Mouse (Mus musculus) gastrocnemius, adult 2 months (tissue): ENCODE measurements around the gene Tmod4. TPM values are rescaled to one million over a fixed set of nuclear protein-coding genes. Genes with fewer than 3 reads are reported as not detected.

Experiments
- DNase-seq: peaks from one replicate; pipeline ENCODE4 v3.0.0; 2022
- H3K27ac ChIP-seq: fragments of 200-600 bp; 2 replicates; pipeline ENCODE4 v1.8.1; 2022; ENCODE audit warnings: mild to moderate bottlenecking
- H3K4me3 ChIP-seq: fragments of 200-600 bp; 2 replicates; pipeline ENCODE4 v1.8.1; 2022; ENCODE audit warnings: mild to moderate bottlenecking, moderate library complexity
- CTCF ChIP-seq: fragments of 200-600 bp; IDR thresholded peaks from 2 replicates; pipeline ENCODE4 v1.8.1; 2022; ENCODE audit warnings: antibody characterized with exemption, mild to moderate bottlenecking, moderate library complexity
- intact Hi-C: fragments of 180-260 bp; cut with DNase I; formaldehyde crosslinking; loops from one replicate; pipeline ENCODE4 v1.15.1; 2025
- microRNA-seq: library from miRNA; unstranded; fragments of <30 nt; microRNA quantifications from one replicate; pipeline ENCODE4 v1.2.0, GENCODE M21; 2021
- total RNA-seq, 2 experiments: library from RNA; stranded (reverse); gene quantifications; 2 replicates each; pipeline ENCODE4 v1.2.3; 2021

The Tmod4 gene
- total RNA-seq, 2 experiments from 2014 or later = 598 to 814 TPM

DNA sequence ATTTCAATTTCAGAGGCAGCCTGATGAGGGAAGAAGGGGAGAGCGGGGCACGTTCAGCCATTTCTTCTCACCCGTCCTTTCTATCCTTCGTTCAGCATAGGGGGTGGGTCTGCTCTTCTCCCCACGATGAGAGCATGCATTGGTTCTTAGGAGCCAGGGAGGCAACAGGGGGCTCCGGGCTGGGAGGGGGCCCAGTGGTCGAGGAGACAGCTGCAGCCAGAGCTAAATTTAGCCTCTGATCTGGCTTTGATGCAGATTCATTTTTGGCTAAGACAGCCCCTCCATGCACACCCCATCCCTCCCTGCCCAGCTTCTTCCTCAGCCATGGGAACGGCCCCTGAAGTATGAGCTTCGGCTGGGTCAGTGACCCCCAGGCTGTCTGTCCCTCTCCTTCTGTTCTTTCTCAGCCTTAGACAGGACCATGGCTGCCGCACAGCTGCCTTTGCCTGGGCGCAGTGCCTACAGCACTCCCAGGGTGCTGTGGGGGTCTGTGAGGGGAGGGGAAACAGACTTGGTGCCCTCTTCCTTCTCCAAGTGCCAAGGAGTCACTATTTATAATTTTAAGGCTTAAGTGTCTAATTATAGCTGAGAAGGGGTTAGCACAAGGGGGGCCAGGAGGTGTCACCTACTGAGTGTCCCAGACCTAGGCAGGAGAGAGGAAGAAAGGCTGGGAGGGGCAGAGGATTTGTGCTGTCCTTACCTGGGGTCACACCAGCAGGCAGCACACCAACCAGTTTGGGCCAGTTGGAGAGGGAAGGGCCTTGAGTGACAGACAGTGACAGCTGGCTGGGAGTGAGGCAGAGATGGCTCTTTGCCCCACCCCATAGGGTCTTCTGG lies 39.4 kb downstream of the Tmod4 start:
- TF ChIP-seq CTCF = no peak
- intact Hi-C loops = loop anchor here (5.0 kb wide), 1 partner anchor 54 kb away; the partner anchor contains the start of gene Gabpb2
- peak; percentile 94 for DNase-seq
- peak overlapping the region; percentile 94 for H3K27ac ChIP-seq
- H3K4me3 ChIP-seq = peak overlapping the region; percentile 98

DNA sequence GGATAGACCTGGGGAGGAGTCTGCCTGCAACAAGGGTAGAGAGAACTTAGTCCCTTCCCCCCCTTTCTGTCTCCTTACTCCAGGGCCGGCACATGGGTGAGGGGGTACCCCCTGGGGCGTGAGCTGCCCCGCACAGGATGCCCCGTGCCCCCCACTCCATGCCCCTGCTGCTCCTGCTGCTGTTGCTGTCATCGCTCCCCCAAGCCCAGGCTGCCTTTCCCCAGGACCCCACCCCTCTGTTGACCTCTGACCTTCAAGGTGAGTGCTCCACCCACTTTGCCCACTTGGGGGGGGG lies 39.9 kb downstream of the Tmod4 start:
- no peak for TF ChIP-seq CTCF
- DNase-seq = no peak
- Histone ChIP-seq H3K4me3 (peak overlapping the region; percentile 98), H3K27ac (peak overlapping the region; percentile 94)
- intact Hi-C loops = loop anchor here (5.0 kb wide), 1 partner anchor 53 kb away; the partner anchor contains the start of gene Gabpb2

DNA sequence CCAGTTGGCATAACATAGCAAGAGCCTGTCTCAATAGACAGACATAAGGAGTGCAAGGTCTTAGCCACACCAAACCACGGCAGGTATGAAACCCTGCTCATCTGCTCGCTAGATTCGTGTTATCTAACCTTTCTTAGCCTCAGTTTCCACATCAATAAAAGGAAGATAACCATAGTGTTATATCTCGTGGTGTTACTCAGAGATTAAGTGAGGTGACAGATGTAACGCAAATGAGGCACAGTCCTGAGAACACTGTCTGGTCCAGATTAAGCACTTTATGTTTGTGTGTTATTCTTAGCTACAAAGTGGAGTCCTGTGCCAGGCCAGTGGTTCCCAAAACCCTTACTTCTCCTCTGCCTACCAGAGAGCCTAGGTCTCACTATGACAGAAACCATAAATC lies 40.6 kb downstream of the Tmod4 start:
- Histone ChIP-seq H3K27ac (peak overlapping the region; percentile 94), H3K4me3 (peak overlapping the region; percentile 98)
- DNase-seq = no peak
- no peak for TF ChIP-seq CTCF
- intact Hi-C loops = loop anchor here (5.0 kb wide), 1 partner anchor 52 kb away; the partner anchor contains the start of gene Gabpb2

DNA sequence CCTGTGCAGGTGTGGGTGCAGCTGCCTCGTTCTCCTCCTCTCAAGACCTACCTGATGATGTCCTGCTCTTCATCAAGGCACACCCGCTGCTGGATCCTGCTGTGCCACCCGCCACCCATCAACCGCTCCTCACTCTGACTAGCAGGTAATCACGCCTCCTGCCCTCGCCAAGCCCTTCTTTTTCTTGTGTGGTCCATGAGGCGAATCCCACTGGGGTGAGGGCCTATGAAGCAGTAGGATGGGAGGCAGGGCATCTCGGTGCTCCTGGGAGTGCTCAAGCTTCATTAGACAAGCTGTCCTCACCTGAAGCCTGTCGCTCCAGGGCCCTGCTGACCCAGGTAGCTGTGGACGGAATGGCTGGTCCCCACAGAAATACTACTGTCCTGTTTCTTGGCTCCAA lies 45.7 kb downstream of the Tmod4 start:
- intact Hi-C loops = no loop called here

DNA sequence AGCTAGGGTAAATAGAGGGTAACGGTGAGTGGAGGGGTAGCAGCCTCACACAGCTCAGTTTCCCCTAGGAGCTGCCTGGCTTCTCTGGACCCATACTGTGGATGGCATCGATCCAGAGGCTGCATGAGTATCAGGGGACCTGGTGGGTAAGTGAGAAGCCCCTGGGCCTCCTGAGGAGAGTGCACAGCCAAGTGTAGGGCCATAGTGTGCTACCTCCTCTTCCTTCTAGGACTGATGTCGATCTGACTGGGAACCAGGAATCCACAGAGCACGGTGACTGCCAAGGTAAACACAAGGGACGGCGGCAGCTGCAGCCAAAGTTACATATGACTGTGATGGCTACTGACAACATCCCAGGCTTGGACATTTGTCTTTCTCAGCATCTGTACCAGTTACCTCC lies 46.8 kb downstream of the Tmod4 start:
- Histone ChIP-seq H3K4me3 (no peak overlapping the region), H3K27ac (peak overlapping the region; percentile 31; the same call in 1 of the 2 replicates)
- DNase-seq = peak; percentile 27
- no peak for TF ChIP-seq CTCF
- intact Hi-C loops = no loop called here

More for the DNA sequence above, 45.7 kb downstream of the Tmod4 start:
- DNase-seq = no peak
- no peak for TF ChIP-seq CTCF
- Histone ChIP-seq H3K4me3 (no peak overlapping the region), H3K27ac (0 out of 2 replicates have a peak overlapping the region, but pooled peaks have one; percentile 12)

DNA sequence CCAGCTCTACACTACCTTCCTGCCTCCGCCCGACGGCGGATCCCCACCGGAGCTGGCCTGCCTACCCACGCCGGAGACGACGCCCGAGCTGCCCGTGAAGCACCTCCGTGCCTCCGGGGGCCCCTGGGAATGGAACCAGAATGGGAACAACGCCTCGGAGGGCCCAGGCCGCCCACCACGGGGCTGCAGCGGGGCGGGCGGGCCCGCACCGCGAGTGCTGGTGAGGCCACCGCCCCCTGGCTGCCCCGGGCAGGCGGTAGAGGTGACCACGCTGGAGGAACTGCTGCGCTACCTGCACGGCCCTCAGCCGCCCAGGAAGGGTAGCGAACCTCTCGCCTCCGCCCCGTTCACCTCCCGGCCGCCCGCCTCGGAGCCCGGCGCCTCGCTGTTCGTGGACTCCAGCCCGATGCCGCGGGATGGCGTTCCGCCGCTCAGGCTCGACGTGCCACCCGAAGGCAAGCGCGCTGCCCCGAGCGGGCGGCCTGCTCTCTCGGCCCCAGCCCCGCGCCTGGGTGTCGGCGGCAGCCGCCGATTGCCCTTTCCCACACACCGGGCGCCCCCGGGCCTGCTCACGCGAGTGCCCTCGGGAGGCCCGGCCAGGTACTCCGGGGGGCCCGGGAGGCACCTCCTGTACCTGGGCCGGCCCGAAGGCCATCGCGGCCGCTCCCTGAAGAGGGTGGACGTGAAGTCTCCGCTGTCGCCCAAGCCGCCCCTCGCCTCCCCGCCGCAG lies 48.4 kb downstream of the Tmod4 start:
- H3K4me3 ChIP-seq = peak overlapping the region; percentile 61
- intact Hi-C loops = no loop called here
- no peak for TF ChIP-seq CTCF

DNA sequence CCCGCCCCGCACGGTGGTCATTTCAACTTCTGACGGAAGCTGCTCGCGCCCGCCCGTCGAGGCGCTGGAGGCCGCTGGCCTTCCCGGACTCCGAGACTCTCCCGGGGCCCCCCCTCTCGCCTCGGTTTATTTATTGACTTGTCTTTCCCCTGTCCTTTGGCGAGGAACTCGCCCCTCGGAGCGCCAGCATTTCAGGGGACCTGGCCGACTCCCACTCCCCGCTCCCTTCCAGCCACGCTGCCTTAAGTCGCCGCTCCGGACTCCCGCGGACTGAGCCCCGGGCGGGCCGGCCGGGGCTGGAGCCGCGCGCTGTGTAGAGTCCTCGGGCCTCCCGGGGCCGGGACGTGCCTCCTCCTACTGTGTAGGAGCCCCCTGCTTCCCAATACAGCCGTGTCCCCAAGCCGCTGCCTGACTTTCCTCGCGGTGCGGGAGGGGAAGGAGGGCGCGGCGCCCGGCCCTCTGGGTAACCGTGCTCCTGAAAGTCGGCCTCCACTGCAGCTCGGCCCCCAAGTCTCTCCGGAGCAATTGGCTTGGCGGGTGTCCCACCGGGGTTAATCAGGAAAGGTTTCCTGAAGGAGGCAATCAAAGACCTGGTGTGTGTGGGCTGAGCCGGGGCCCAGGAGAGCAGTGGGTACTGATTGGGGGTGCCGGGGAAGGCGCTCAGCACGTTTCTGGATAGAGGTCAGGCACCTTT lies 49.1 kb downstream of the Tmod4 start:
- H3K4me3 ChIP-seq = peak overlapping the region; percentile 61
- DNase-seq = peak; percentile 63
- intact Hi-C loops = no loop called here
- TF ChIP-seq CTCF = no peak
- peak overlapping the region; percentile 73 for H3K27ac ChIP-seq

More for the DNA sequence above, 48.4 kb downstream of the Tmod4 start:
- peak overlapping the region; percentile 73 for H3K27ac ChIP-seq
- DNase-seq = peak; percentile 42

DNA sequence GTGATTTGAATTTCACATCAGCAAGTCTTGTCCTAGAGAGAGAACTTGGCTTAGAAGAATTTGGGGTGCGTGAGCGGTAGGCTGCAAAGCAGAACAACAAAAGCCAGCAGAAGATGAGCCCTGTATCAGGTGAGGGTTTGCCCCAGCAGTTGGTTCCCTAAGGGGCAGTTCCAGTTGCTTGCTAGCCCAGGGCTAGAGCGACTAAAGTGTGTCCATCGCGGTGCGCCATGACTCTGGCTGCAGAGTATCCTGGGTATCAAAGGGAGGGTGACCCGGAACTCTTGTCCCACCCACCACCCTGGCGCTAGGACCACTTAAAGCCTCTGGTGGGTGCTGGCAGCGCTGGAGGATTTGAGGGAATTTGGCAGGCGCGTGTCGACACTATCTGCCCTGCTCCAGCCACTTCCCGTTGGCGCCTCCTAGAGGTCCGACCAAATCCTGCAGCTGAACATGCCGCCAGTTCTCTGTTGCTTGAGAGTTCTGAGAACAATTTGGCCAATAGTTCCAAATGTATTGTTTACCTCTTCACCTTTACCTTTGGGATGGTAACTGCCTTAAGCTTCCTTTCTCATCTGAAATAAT lies 49.8 kb downstream of the Tmod4 start:
- intact Hi-C loops = loop anchor here (1.0 kb wide), 1 partner anchor 32 kb away; the partner anchor contains the start of gene Tnfaip8l2
- H3K27ac ChIP-seq = peak overlapping the region; percentile 73
- peak; percentile 96 for TF ChIP-seq CTCF
- peak; percentile 92 for DNase-seq
- peak overlapping the region; percentile 61 for H3K4me3 ChIP-seq

DNA sequence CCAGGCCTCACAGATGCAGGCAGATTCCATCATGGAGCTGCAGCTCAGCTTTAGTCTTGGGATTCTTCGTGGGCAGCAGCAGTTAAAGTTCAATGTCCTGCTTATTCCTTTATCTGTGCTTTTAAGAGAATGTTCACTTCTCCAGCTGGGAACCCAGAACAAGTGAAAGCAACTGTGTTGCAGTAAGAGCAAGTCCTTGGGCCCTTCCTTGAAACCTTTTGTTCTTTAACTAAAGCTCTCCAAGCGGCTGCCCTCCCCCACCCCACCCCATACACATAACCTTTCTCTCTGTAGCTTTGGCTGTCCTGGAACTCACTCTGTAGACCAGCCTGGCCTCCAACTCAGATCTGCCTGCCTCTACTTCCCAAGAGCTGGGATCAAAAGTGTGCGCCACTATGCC lies 52.2 kb downstream of the Tmod4 start:
- H3K27ac ChIP-seq = no peak overlapping the region
- intact Hi-C loops = no loop called here
- TF ChIP-seq CTCF = no peak

DNA sequence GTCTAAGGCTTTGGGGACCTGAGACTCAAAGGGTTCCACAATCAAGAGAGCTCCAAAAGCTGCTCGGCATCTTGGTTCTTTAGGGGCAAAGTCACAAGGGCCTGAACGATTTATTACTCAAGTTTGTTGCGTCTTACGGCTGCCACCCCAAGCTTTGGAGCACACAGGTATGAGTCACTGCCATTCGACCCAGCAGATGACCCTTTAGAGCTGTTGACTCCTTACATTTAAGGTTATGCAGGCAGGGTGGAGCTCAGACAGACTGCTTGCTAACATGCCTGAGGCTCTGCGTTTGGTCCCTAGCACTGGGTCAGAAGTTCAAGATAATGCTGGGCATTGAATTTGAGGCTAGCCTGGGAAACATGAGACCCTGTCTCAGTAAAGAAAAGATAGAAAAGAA lies 53.3 kb downstream of the Tmod4 start:
- Histone ChIP-seq H3K27ac (peak overlapping the region; percentile 28; the same call in 1 of the 2 replicates), H3K4me3 (no peak overlapping the region)
- intact Hi-C loops = no loop called here
- DNase-seq = no peak
- TF ChIP-seq CTCF = no peak

More for the DNA sequence above, 52.2 kb downstream of the Tmod4 start:
- H3K4me3 ChIP-seq = no peak overlapping the region
- no peak for DNase-seq

Small RNA genes within 50 kb of the gene (microRNA-seq; reads per million reads assigned to microRNA genes)
- gene Mir8099-1 = not detected

Other genes with a start within 250 kb of the Tmod4 start
- 100 to 1,000 TPM; 176 to 198 TPM for gene Psmb4, start 237.5 kb upstream of the Tmod4 start, total RNA-seq
- 10 to 100 TPM; 10.1 to 28.6 TPM for gene Selenbp1, start 191.4 kb upstream of the Tmod4 start, total RNA-seq
- 1 to 10 TPM; 4.7 to 5.2 TPM for gene Rfx5, start 170.4 kb upstream of the Tmod4 start, total RNA-seq
- gene Pi4kb, start 149.7 kb upstream of the Tmod4 start, total RNA-seq = 10 to 100 TPM; 23.4 to 24.0 TPM
- gene Zfp687, start 109.0 kb upstream of the Tmod4 start, total RNA-seq = 10 to 100 TPM; 10.9 to 11.5 TPM
- gene Psmd4, start 81.9 kb upstream of the Tmod4 start, total RNA-seq = 100 to 1,000 TPM; 164 to 237 TPM
- 10 to 100 TPM; 23.1 to 26.5 TPM for gene Pip5k1a, start 17.5 kb upstream of the Tmod4 start, total RNA-seq
- gene Vps72, start 13.5 kb upstream of the Tmod4 start, total RNA-seq = 10 to 100 TPM; 48.9 to 73.2 TPM
- gene Scnm1, start 9.5 kb downstream of the Tmod4 start, total RNA-seq = 10 to 100 TPM; 33.2 to 40.7 TPM
- gene Lysmd1, start 9.6 kb downstream of the Tmod4 start, total RNA-seq = 1 to 10 TPM; 6.7 to 7.2 TPM
- under 1 TPM; 0.42 to 0.87 TPM for gene Tnfaip8l2, start 17.9 kb downstream of the Tmod4 start, total RNA-seq
- 100 to 1,000 TPM in 1 of 2 experiments, 10 to 100 TPM in 1; 83.4 to 105 TPM for gene Sema6c, start 36.0 kb downstream of the Tmod4 start, total RNA-seq
- 10 to 100 TPM in 1 of 2 experiments, 1 to 10 TPM in 1; 9.1 to 12.0 TPM for gene Gabpb2, start 93.4 kb downstream of the Tmod4 start, total RNA-seq
- gene Cdc42se1, start 104.3 kb downstream of the Tmod4 start, total RNA-seq = 10 to 100 TPM; 13.7 to 16.4 TPM
- 10 to 100 TPM; 52.0 to 84.9 TPM for gene Mllt11, start 107.7 kb downstream of the Tmod4 start, total RNA-seq
- under 1 TPM in 1 of 2 experiments, not detected in 1; 0.11 TPM for gene Gm128, start 117.1 kb downstream of the Tmod4 start, total RNA-seq
- under 1 TPM in 1 of 2 experiments, not detected in 1; 0.31 TPM for gene Bnipl, start 126.7 kb downstream of the Tmod4 start, total RNA-seq
- gene Mindy1, start 156.9 kb downstream of the Tmod4 start, total RNA-seq = 10 to 100 TPM; 23.9 to 26.4 TPM
- gene Prune1, start 157.6 kb downstream of the Tmod4 start, total RNA-seq = 10 to 100 TPM; 45.8 to 46.9 TPM
- not detected for gene Anxa9, start 182.7 kb downstream of the Tmod4 start, total RNA-seq
- gene Cers2, start 190.3 kb downstream of the Tmod4 start, total RNA-seq = 10 to 100 TPM; 19.6 to 23.4 TPM
- 10 to 100 TPM; 10.6 to 11.7 TPM for gene Setdb1, start 232.7 kb downstream of the Tmod4 start, total RNA-seq